Mouse (Mus musculus) mouse embryonic stem cell (cell line): ENCODE measurements around the gene 2810006K23Rik.

ENCODE experiments used
- in situ Hi-C, 2 experiments: fragments of 300-500 bp; cut with MboI; formaldehyde crosslinking; loops; 1 replicate in 1 of 2; 3 replicates in 1 of 2; pipeline ENCODE4 v1.14.3; 2019 to 2020; ENCODE audit warnings: low sequenced_read_pairs in 2 of 2, low pct_unique_long_range_greater_than_20kb in 1 of 2, mixed read lengths in 1 of 2; ENCODE audit not compliant: unreplicated experiment in 1 of 2

Gene 2810006K23Rik

DNA sequence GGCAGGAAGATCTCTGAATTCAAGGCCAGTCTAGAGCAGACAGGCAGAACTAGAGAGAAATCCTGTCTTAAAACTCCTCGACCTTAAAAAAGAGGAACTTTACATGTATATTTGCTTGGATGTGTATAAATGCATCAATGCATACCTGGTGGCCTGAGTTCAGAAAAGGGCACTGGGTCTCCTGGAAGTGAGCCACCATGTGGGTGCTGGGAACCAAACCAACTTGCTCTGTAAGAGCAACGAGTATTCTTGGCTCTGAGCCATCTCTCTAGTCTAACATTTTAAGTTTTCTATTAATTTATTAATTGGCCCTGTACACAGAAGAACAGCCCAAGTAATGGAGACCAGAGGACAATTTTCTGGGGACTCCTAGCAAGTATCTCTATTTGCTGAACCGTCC lies 38.8 kb downstream of the 2810006K23Rik start:
- in situ Hi-C loops, result no loop called here

DNA sequence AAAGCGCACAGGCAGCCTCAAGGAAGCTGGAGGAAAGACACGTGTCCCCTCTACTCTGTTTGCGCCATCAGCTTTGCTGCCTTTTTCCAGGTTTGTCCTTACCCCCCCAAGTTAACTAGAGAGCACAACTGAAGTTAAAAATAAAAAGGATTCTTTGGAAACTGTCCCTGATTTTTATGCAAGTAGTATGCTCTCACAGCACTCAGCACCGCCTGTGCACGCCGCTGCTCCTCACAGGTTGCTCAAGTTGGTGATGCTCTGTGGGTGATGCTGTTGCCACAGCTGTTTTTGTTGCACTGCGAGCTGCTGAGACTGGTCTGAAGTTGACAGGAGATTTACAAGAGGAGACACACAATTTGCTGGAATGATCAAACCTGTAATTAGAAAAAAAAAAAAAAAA lies 46.4 kb downstream of the 2810006K23Rik start:
- in situ Hi-C loops, result no loop called here

DNA sequence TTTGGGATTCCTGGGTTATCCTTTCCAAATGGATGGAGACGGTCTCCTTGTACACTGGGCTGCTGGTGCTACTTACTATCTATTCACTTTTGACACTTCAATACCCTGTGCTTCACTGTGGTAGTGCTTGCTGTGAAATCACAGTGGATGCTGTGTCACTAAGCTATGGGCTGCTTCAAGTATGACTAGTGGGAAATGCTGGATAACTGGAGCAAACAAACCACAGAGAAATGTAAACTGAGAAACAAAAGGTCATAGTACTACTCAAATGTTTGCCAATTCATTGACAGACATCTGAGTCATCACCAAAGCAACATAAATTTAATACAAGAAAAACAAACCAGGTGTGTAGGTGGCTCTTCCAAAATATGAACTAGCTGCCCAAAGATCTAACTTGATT lies 48.5 kb downstream of the 2810006K23Rik start:
- in situ Hi-C loops, result loop anchor here (25.0 kb wide), 1 partner anchor 589 kb away; no protein-coding TSS in a partner anchor

DNA sequence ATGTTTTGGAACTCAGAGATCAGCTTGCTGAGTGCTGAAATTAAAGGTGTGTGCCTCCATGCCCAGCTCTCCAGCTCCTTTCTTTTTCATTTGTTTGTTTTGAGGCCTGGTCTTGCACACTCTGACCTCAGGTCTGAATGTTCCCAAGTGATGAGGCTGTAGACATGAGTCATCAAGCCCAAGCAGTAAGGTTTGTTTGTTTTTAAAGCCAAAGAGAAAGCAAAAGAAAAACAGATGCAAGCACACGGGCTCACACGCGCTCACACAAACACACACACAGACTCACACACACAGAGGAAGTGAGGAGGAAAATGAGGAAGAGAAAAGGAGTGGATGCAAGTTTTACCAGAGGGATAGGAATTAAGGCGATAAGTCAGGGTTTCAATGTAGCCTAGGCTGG lies 49.3 kb downstream of the 2810006K23Rik start:
- in situ Hi-C loops, result loop anchor here (25.0 kb wide), 1 partner anchor 590 kb away; no protein-coding TSS in a partner anchor

- in situ Hi-C loops, result loop anchor here (25.0 kb wide), 1 partner anchor 593 kb away; no protein-coding TSS in a partner anchor
These were observed 52.2 kb downstream of the 2810006K23Rik start for GRCm38 (mm10) chr5:124380121-124380520.

- in situ Hi-C loops, result loop anchor here (25.0 kb wide), 1 partner anchor 601 kb away; no protein-coding TSS in a partner anchor
These were observed 60.0 kb downstream of the 2810006K23Rik start for GRCm38 (mm10) chr5:124387932-124388331.
